Mouse (Mus musculus): ENCODE measurements at regions not wholly inside any gene's neighbourhood (a gene's known extent, or its start where the extent isn't known, plus 50 kb on each side); places are given as distances from the start of the nearest gene placed in this dataset.

- TF ChIP-seq CTCF (IDR thresholded peaks at IDR 0.05) = no peak
- TF ChIP-seq EP300 (IDR thresholded peaks at IDR 0.05) = no peak
Measured at GRCm38 (mm10) chr3:149426023-149426759, 435.8 kb upstream of the Adgrl2 start.

All from lung, postnatal 0 days (tissue).